Mouse (Mus musculus) erythroblast, embryonic 14.5 days (primary cell): ENCODE results near the gene Gde1. TPM values are rescaled to one million over a fixed set of nuclear protein-coding genes. Genes with fewer than 3 reads are reported as not detected.

Experiments
- H3K27me3 ChIP-seq: 2 replicates; pipeline ENCODE4 v1.6.1; 2012; ENCODE audit warnings: inconsistent platforms; ENCODE audit not compliant: control insufficient read depth
- H3K36me3 ChIP-seq: 2 replicates; pipeline ENCODE4 v1.6.1; 2012; ENCODE audit warnings: mild to moderate bottlenecking, inconsistent platforms; ENCODE audit not compliant: control insufficient read depth
- H3K4me1 ChIP-seq: 2 replicates; pipeline ENCODE4 v1.6.1; 2012; ENCODE audit warnings: inconsistent platforms; ENCODE audit not compliant: control insufficient read depth
- H3K4me3 ChIP-seq: replicated peaks from 2 replicates; pipeline ENCODE3; 2012; ENCODE audit warnings: moderate library complexity, mild to moderate bottlenecking, inconsistent platforms
- H3K9me3 ChIP-seq: 2 replicates; pipeline ENCODE4 v1.6.1; 2012; ENCODE audit warnings: low read length, inconsistent platforms, mixed read lengths; ENCODE audit not compliant: control insufficient read depth
- GATA1 ChIP-seq: IDR thresholded peaks from 2 replicates; pipeline ENCODE4 v1.6.1; 2012; ENCODE audit warnings: low read length, inconsistent platforms, mixed read lengths
- TAL1 ChIP-seq: IDR thresholded peaks from 3 replicates; pipeline ENCODE4 v1.6.1; 2012; ENCODE audit warnings: low read length, inconsistent platforms, mixed read lengths
- polyA plus RNA-seq: library from polyadenylated mRNA; stranded (reverse); fragments of >175 nt; gene quantifications from 2 replicates; pipeline ENCODE4 v1.2.3, GENCODE M21; 2012

Gene Gde1
- polyA plus RNA-seq, 1 experiment: 7.3 TPM

GRCm38 (mm10) chr7:118738730-118739129, 33.2 kb upstream of the Gde1 start:
- Histone ChIP-seq H3K36me3 (peaks cover 38% of the 10 kb centered on the region), H3K27me3 (no peaks in the 10 kb centered on the region), H3K4me3 (no peak overlapping the region), H3K9me3 (no peaks in the 10 kb centered on the region), H3K4me1 (peaks cover 36% of the 10 kb centered on the region)
- TF ChIP-seq GATA1 (no peak), TAL1 (no peak)

GRCm38 (mm10) chr7:118733225-118733624, 27.6 kb upstream of the Gde1 start:
- peaks cover 84% of the 10 kb centered on the region for H3K36me3 ChIP-seq
- no peak overlapping the region for H3K4me3 ChIP-seq
- H3K9me3 ChIP-seq: no peaks in the 10 kb centered on the region
- H3K27me3 ChIP-seq: no peaks in the 10 kb centered on the region
- no peaks in the 10 kb centered on the region for H3K4me1 ChIP-seq
- TF ChIP-seq TAL1 (no peak), GATA1 (no peak)

- Histone ChIP-seq H3K9me3 (no peaks in the 10 kb centered on the region), H3K4me3 (no peak overlapping the region), H3K27me3 (no peaks in the 10 kb centered on the region), H3K36me3 (peaks cover 90% of the 10 kb centered on the region), H3K4me1 (no peaks in the 10 kb centered on the region)
- TF ChIP-seq TAL1 (no peak), GATA1 (no peak)
Observed at GRCm38 (mm10) chr7:118731781-118732180, 26.2 kb upstream of the Gde1 start.

GRCm38 (mm10) chr7:118728846-118729587, 23.4 kb upstream of the Gde1 start:
- Histone ChIP-seq H3K27me3 (no peaks in the 10 kb centered on the region), H3K36me3 (peaks cover 94% of the 10 kb centered on the region), H3K9me3 (no peaks in the 10 kb centered on the region), H3K4me3 (no peak overlapping the region), H3K4me1 (no peaks in the 10 kb centered on the region)
- TF ChIP-seq GATA1 (no peak), TAL1 (no peak)

GRCm38 (mm10) chr7:118725459-118725858, 19.9 kb upstream of the Gde1 start:
- Histone ChIP-seq H3K27me3 (no peaks in the 10 kb centered on the region), H3K36me3 (peaks cover 92% of the 10 kb centered on the region), H3K4me1 (no peaks in the 10 kb centered on the region), H3K4me3 (no peak overlapping the region), H3K9me3 (no peaks in the 10 kb centered on the region)
- TF ChIP-seq TAL1: no peak
- TF ChIP-seq GATA1: no peak

GRCm38 (mm10) chr7:118723927-118724326, 18.3 kb upstream of the Gde1 start:
- Histone ChIP-seq H3K4me3 (no peak overlapping the region), H3K36me3 (peaks cover 92% of the 10 kb centered on the region), H3K4me1 (no peaks in the 10 kb centered on the region), H3K9me3 (no peaks in the 10 kb centered on the region), H3K27me3 (no peaks in the 10 kb centered on the region)
- TF ChIP-seq GATA1 (no peak), TAL1 (no peak)

- Histone ChIP-seq H3K9me3 (no peaks in the 10 kb centered on the region), H3K36me3 (peaks cover 84% of the 10 kb centered on the region), H3K4me3 (no peak overlapping the region), H3K27me3 (no peaks in the 10 kb centered on the region), H3K4me1 (peaks cover 14% of the 10 kb centered on the region)
- TF ChIP-seq TAL1 (no peak), GATA1 (no peak)
Observed at GRCm38 (mm10) chr7:118718066-118718465, 12.5 kb upstream of the Gde1 start.

GRCm38 (mm10) chr7:118714873-118715272, 9.3 kb upstream of the Gde1 start:
- no peaks in the 10 kb centered on the region for H3K9me3 ChIP-seq
- H3K36me3 ChIP-seq: peaks cover 54% of the 10 kb centered on the region
- no peak overlapping the region for H3K4me3 ChIP-seq
- TF ChIP-seq TAL1: no peak
- no peak for TF ChIP-seq GATA1
- peaks cover 21% of the 10 kb centered on the region for H3K4me1 ChIP-seq
- no peaks in the 10 kb centered on the region for H3K27me3 ChIP-seq

- peaks cover 24% of the 10 kb centered on the region for H3K4me1 ChIP-seq
- TF ChIP-seq GATA1: no peak
- H3K9me3 ChIP-seq: no peaks in the 10 kb centered on the region
- no peaks in the 10 kb centered on the region for H3K27me3 ChIP-seq
- peaks cover 33% of the 10 kb centered on the region for H3K36me3 ChIP-seq
- peak within 1 kb of the TSS; percentile 74 for H3K4me3 ChIP-seq
Observed at GRCm38 (mm10) chr7:118712228-118713173, 6.9 kb upstream of the Gde1 start, which contains the start of gene Ccp110. Gene Ccp110, plus strand, starts transcription at chr7:118712552.
